Mouse (Mus musculus) retina, postnatal 7 days (tissue): ENCODE measurements around the gene Skp1a.

ENCODE experiments used
- DNase-seq: peaks from one replicate; pipeline ENCODE4 v3.0.0-alpha.2; 2012; ENCODE audit warnings: low read depth, low spot score

Gene Skp1a

GRCm38 (mm10) chr11:52277433-52278150 is 45.8 kb downstream of the Skp1a start:
- no peak for DNase-seq

GRCm38 (mm10) chr11:52278164-52278563 is 46.4 kb downstream of the Skp1a start:
- no peak for DNase-seq

GRCm38 (mm10) chr11:52278991-52279390 is 47.2 kb downstream of the Skp1a start:
- no peak for DNase-seq

DNA sequence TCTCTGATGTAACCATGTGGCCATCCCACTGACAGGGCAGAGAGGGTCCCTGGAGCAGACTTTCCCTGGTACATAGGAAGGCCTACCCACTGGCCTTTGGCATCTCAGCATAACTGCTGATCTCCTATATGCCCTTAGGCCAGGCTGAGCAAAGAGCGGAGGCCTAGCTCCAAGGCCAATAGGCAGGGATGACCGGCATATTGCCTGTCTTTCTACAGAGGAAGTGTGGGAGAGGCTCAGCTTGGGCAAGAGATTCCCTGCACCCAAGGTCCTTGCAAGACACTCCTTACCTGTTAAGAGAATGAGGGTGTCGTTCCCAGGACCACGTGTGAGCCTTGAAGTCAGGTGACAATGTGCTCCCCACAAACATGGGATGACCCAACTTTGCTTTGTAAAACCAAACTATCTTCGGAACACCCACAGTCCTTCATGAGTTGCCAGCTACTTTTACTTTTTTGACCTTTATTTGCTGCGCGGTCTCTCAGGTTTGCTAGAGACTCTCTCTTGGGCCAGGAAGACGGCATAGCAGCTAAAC is 47.9 kb downstream of the Skp1a start:
- DNase-seq = no peak

DNA sequence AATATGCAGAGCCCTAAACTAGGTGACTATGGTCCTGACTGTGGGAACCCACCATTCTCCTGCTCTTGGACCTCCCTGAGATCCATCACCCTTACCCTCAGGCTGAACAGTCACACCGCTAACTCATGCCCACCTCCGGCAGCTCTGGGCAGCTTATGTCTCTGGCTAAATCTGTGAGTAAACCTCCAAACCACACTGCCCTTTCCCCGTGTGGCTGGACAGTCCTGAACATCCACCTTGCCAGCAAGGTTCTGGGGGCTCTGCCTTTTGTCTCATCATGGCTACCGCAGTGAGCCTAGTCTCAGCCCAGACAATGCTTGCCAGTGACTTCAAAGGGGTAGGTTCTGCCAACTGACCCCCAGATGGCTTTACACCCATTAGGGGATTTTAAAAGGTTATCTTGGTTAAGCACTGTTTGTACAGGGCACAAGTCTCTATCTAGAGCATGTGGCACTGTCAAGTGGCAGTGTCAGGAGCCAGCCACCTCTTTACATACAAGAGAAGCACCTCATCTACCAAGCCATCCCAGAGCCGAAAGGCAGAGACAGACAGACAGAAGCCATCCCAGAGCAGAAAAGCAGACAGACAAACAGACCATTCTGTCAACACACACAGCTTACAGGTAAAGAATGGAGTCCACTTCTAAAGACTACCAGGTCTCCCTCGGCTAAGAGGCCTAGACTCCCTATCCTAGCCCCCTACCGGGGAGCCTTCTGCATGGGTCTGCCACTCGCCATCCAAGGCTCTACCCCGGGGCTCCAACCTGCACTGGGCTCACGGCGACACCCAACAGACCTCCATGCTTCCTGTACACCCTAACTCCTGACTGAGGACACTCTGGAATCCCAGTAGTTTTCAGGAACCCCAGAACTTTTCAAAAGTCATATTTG is 49.0 kb downstream of the Skp1a start:
- no peak for DNase-seq

- DNase-seq = no peak
These were observed 50.0 kb downstream of the Skp1a start for GRCm38 (mm10) chr11:52281568-52282328.

DNA sequence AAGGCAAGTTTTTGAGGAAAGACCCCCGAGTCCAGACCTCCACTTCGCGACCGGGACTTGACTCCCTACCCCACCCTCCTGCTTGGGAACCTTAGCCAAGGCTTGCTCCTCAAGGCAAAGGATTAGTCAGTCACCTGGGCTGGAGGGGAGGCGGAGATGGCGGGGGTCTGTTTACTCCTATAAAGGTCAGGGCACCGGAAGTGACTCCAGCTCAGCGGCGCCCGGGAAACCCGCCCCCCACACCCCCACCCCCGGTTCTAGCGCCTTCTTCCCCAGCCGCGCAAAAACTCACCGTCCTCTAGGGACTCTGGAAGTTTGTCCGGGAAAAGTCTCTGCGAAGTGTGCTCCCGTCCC is 50.6 kb downstream of the Skp1a start:
- no peak for DNase-seq

GRCm38 (mm10) chr11:52282774-52283595 is 51.2 kb downstream of the Skp1a start, which contains the start of gene Tcf7:
Tcf7 (minus strand) TSS chr11:52283014.
- DNase-seq = peak; percentile 62

DNA sequence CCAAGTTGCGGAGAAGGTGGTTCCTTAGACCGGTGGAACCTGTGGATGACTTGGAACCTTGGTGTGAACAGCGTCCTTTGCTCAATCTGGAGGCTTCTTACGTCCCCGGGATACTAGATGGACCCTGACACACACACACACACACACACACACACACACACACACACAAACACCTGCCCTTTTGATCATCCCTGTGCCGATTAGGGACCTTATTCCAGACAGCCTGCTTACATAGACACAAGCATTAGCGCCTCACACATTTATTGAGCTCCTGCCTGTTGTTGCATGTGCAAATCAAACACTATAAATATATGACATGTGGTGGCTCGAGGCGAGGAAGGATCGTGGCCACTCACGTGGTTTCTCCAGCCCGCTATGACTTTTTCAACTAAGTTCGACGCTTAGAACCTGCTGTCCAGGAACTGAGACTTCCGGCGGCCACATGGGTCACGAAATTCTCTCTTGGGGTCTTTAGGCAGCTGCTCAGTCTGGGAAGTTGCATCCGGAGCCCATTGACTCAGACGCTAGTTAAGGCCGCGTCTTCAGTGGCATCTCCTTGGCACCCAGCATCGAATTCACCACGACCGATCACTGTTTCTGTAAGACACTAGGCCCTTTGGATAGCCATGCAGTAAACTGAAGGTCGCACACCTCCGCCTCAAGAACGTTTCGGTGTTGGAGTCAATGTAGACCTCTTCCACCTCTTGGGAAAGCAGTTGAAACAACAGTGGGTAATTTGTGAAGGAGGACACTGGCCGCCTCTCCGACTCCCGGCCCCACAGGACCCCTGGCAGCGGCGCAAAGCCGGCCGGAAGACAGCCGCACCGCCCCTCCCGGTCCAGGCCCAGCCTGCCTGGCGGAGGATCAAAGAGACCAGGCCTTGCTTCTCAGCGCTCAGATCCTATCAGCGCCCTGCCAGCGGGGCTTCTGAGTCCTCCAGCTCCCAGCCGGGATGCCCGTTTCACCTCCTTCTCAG is 52.1 kb downstream of the Skp1a start:
- peak; percentile 28 for DNase-seq

GRCm38 (mm10) chr11:52286301-52286957 is 54.6 kb downstream of the Skp1a start:
- DNase-seq = no peak

DNA sequence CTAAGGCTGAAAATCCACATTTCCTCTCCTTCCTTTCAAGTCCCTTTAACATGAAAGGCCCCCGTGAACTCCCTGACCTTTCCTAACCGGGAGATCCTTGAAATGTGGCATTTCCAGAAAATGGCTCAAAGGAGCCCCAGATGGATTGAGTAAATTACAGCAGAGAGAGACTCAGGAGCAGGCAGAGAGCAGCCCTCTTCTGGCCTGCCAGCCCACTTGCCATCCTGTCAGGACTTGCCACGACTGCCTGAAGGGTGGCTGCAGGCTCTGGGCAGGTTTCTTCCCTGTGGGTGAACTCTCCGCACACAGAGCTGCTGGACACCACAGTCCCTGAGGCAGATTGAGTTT is 55.1 kb downstream of the Skp1a start:
- DNase-seq = no peak

GRCm38 (mm10) chr11:52292346-52292745 is 60.6 kb downstream of the Skp1a start:
- no peak for DNase-seq

- no peak for DNase-seq
These were observed 61.1 kb downstream of the Skp1a start for GRCm38 (mm10) chr11:52292894-52293293.

GRCm38 (mm10) chr11:52294103-52294502 is 62.3 kb downstream of the Skp1a start:
- no peak for DNase-seq
